Mouse (Mus musculus): ENCODE measurements around the gene Adam17. TPM values are rescaled to one million over a fixed set of nuclear protein-coding genes. Genes with fewer than 3 reads are reported as not detected.
"Not testable (repeated sequence)": the region's sequence is repeated elsewhere in the genome, so short reads cannot be mapped to it uniquely, and the experiment has no call there.

The Adam17 gene
- 10 to 100 TPM; 42.8 to 50.2 TPM for total RNA-seq (2021)
- long read RNA-seq, experiment 1, full-length matches to known transcripts = 17 of 24 reads
- long read RNA-seq, experiment 1, partial matches to known transcripts = 1 of 24 reads
- long read RNA-seq, experiment 1, other reads (novel, unspliced or antisense) = 6 of 24 reads
- long read RNA-seq, experiment 2, full-length matches to known transcripts = 1 of 5 reads
- long read RNA-seq, experiment 2, partial matches to known transcripts = 2 of 5 reads
- long read RNA-seq, experiment 2, other reads (novel, unspliced or antisense) = 2 of 5 reads

DNA sequence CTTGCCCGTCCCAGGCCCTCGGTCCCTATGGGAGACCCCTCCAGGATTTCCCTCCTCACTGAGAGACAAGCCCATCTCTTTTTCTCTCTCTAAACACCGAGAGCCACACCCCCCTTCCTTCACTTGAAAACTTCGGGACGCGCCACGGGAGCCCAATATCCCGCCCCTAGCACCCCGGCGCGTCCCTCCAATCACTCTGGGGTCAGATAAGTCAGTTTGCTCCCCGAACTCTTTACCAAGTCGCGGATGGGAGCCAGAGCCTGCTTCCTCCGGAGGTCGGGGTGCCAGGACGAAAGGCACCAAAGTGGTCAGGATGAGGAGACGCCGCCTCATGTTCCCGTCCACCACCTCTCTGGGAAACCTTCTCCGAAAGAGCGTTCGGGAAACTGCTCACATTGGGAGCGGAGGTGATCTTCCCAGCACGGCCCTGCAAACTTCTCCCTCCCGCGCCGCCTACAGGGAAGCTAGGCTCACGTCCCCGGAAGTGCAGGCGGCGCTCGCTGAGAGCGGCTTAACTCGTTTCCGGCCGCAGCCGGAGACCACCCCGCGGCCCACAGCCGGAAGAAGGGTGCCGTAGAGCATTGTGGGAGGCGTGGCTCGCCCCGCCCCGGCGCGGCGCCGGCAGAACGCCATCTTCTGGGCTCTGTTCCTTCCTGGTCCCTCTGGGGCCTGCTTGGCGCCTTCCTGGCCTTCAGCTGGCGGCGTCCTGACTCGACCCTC lies at the start of gene Adam17:
Gene Adam17 (minus strand): TSS at position 533 of the 720 bp plus-strand sequence.
- DNase-seq = peak; percentile 98

DNA sequence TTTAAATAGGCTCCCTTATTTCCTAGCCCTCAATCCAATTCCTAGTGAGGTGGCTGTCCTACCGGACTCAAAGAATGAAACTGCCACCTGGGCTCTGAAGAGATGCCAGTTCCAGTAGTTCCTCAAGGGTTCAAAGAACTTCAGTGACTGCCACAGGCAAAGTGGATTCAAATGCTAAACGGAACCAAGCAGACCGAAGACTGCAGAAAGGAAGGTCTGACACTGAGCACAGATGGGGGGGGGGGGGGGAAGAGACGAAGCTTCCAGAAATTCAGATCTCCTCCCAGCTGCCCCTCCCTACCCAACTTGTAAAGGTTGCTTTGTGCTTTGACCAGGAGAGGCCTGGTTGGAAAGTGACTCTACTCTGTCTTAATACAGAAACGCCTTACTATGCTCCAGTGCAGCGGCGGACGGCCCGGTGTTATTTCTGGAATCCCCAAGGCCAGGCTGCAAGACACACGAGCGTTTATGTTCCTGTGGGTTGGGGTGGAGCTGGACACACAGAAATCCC lies 45.2 kb upstream of the Adam17 start:
- peak; percentile 14 to 32 for DNase-seq

DNA sequence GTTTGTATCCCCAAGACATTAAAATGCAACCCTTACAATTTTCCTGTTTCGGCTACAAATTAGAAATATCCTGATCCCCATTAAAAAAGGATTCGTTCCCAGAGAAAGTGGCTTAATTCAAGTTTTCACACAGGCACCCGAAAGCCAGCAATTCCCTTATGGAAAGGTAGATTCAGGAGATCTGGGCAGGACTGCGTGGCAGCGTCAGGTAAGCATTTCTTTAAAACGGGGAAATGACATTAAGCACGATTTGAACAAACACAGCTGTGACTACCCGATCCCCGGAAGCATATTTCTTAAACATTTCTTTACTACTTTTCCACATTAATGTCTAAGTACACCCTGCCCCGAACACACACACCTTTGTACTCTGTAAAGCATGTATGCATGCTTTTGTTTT lies 44.7 kb upstream of the Adam17 start:
- peak in 1 of 2 experiments; percentile 5 for DNase-seq

DNA sequence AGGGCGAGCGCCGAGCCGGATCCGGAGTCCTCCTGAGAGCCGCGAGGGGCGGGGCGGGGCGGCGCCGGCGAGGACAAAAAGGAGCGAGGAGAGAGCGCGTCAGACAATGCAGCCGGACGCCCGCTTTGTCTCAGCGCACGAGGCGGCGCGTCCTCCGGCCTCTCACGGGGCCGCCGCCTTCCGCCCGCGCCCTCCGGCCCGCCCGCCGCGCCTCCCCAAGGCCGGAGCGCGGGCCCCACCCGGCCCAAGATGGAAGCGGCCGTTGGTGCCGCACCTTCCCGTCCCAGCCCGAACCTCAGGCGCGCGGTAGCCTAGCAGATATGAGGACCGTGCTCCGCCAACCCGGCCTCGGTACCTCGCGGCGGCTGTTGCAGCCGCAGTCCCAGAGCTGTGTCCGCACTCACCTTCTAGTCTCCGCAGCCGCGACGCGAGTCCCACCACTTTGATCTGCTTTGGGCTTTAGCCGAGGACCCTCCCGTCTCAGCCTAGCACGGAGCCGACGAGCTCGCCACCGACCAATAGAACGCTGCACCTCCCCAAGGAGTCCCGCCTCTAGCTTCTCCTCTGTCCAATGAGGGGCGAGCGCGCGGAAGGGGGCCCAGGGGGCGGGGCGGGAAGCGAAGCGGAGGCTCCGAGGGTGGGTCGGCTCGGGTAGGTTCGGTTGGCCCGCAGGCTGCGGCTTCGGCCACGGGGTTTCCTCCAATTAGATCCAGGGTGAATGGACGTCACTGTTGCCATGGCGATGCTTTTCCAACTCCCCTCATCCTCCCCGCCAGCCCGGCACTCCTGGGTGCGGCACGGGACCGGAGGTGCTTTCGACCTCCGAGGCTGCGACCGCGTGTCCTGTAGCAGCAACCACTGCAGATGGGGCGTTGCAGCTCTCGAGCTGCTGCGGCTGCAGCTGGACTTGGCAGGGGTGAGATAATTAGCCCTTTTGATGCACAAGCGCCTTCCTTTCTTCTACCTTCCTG lies 44.0 kb upstream of the Adam17 start, which contains the start of gene Ywhaq:
Gene Ywhaq (minus strand): TSS at position 538 of the 971 bp plus-strand sequence.
- DNase-seq = peak; percentile 97 to 99

DNA sequence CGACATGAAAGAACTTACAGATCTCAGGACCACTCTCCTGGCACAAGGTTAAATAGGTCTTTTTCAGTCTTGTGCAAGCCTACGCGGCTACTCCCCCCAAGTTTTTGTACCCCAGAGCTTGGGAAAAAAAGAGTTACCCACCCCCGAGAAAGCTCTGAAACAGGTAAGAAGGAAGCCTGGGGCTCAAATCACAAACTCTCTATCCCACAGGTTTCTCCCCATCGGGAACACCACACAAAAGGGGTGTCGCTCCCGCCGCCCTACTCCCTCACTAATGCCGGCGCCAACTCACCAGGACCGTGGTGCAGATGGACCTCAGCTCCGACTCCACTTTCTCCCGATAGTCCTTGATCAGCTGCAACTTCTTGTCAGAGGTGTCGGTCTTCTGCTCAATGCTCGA lies 43.1 kb upstream of the Adam17 start:
- DNase-seq = peak; percentile 5 to 35

DNA sequence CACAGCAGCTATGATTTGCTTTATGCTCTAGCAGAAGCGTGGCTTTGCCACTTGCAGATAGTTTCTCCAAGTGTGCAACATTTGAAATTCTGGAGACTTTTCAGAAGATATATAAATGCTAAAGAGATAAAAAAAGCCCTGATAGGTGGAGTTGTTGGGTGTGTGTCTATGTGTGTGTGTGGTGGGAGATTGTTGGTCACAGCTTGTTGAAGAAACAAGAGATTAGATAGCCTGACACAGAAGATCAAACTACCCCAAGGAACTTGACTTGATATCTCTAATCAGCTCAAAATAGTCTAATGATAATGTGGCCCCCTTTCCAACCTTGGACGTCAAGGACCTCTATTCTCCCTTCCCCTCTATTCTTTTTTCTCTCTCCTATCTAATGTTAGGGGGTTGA lies 37.2 kb upstream of the Adam17 start:
- no peak for DNase-seq

DNA sequence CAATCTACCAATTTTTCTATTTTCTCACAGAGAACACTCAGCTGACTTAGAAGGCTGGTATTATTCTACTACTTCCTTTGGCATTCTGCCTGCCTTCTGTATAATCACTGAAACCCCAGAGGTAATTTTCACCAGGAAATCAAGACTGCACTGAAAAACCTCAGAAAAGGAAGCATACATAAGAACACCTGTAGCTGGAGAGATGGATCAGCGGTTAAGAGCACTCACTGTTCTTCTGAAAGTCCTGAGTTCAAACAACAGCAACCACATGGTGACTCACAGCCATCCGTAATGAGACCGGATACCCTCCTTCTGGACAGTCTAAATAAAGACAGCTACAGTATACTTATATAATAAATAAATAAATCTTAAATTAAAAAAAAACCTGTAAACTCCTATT lies 36.2 kb upstream of the Adam17 start:
- no peak for DNase-seq

DNA sequence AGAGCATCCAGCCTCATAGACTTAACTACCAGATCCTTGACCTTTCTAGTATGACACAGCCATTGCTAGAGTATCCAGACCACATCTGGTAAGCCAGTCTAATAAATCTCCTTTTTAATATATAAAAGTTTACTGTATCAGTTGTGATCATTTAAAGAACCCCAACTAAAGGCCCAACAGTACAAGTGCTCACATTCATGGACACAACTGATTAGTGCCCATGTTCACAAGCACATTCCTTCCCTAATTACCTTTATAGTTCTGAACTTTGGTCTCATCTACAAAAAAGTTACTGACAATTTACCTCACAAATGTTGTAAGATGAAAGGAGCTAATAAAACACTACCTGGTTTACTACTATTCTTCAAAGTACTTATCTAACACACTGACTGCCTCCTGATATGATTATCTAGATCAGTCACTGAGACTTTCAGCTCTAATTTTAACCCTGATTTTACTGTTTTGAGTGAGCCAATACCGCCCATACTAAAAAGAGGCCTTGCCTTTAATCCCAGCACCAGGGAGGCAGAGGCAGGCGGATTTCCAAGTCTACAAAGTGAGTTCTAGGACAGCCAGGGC lies 35.4 kb upstream of the Adam17 start:
- DNase-seq = no peak

DNA sequence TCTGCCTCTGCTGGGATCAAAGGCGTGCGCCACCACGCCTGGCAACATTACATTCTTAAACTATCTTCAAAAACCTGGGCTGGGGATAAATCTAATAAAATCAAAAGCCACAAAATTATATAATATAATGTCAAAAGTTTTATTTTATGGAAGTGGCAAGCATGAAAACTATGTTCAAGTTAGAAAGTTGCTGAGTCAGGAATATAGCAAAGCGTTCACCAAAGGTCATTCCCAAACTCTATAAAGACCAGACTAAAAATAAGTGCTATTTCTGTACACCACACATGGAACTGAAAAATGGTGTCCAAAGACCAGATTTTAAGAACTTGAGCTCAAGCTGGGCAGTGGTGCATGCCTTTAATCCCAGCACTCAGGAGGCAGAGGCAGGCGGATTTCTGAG lies 29.3 kb upstream of the Adam17 start:
- DNase-seq = no peak

DNA sequence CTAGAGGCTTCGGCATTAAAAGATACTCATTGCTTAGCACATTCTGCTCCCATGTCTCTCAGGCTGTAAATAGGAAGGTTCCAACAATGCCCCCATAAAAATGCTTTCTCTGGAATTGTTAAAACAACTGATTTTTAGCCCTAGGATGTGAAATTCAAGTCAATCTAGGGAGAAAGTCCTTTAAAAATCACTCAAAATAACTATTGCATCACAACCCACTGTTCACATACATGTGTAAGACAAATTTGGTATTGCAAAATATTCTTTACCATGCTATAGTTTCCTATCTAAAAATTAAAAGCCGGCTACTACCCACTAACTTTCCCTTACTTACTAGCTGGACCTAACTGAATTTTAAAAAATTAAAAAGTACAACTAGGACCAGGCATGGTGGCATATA lies 12.8 kb upstream of the Adam17 start:
- DNase-seq = no peak

DNA sequence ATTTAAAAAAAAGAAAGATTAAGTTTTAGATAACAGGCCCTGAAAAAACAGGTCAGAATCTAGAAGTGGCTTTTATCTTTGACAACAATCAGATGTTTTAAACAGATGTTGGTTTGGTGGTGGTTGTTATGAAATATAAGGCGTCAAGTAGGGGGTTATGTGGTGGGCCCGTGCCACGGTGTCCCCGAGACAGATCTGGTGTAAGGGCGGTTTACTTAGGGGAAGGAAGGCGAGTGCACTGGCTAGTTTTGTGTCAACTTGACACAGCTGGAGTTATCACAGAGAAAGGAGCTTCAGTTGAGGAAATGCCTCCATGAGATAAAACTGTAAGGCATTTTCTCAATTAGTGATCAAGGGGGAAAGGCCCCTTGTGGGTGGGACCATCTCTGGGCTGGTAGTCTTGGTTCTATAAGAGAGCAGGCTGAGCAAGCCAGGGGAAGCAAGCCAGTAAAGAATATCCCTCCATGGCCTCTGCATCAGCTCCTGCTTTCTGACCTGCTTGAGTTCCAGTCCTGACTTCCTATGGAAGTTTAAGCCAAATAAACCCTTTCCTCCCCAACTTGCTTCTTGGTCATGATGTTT lies 5.4 kb upstream of the Adam17 start:
- DNase-seq = not testable (repeated sequence)

DNA sequence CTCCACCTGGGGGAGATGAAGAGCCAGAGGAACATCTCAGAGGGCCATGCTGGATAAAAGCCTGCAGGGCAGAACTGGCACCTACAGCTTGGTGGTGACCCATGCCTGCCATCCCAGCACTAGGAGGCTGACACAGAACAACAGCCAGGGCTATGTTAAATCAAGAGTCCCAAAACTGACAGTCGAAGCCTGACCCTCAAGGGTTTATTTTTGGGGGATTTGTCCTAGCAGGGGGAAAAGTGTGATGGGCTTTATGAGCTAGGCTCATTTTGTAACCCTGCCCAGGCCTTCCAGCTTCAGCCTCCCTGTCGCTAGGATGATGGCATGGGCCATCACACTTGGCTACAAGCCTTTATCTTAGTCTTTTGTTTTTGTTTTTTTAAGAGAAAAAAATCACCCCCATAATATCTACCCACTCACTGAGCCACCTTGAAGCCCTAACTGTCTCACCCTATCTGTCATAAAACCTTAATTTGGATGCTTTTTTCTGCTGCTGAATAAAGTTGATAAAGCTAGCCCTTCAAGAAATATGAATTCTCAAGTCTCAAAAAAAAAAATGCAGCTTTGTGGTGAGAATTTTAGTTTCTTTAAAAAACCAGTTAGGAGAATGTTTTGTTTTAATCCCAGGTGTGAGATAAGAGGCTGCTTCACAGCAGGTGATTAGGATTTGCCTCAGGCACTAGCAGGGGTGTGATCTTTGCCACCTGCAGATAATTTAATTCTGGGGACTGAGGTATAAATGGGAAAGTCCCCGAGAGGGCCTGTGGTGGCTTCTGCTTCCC lies 2.1 kb upstream of the Adam17 start:
- no peak for DNase-seq

DNA sequence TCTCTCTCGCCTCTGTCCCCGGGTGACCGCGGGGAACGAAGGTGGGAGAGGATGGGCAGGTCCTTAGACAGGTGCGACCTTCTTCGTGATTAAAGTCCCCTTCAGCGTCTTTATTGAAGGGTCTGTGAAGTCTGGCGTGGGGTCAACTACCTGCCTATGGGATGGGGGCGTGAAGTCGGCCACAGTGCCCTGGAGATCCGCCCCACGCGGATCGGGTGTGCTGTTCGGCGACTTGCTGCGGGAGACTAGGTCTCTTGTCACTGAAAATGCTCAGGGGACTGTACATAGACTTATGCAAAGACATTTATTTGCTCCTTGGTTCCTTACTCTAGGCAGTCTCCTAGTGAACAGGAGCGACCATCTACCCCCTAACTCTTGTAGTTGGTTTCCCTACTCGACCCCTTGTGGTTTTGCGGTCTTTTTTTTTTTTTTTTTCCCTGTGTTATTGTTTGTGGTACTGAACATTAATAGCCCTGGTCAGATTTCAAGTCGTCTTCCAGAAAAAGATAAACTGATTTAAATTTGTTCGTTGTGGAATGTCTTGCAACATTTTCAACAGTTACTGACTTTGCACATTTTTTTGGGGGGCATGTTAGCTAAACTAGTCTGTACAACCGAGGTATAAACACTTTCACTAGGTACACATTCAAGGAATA lies 516 bp upstream of the Adam17 start:
- no peak for DNase-seq

DNA sequence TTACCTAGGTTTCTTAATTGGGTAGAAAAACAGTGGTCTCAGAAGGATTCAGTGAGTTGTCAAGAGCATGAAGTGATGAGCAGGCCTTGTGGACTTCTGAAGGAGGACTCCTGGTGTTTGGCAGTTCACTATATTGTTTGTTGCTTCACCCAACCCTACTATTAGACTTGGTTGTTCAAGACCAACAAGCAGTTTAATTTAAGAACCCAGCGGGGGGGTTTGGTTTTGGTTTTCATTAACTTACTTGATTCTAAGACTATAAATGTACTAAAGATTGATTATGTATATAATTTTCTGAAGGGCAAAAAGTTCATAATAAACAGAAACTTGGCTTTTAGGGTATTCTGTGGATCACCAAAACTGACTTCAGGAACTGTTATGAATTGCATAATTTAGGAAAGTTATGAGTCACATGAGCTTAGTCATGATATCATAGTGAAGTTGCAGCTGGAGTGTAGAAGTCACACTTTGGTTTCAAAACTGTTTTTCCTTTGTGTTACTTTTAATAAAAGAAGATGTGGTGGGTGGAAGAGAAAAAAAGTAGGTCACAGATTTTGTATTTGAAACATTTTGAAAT lies 3.3 kb downstream of the Adam17 start:
- peak in 1 of 2 experiments; percentile 13 for DNase-seq

DNA sequence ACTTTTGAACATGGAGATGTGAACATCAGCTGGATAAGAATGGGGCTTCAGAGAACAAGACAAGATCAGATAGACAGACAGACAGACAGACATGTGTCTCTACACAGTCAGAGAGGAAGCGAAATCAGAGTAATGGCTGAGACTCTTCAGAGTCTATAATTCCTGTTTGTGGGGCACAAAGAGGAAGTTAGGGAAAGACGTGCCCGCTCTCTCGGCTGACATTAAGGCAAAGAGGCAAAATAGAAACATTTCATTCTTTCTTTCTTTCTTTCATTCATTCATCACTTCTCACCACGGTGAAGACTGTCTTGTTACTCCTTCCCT lies 4.4 kb downstream of the Adam17 start:
- DNase-seq = peak in 1 of 2 experiments; percentile 28

DNA sequence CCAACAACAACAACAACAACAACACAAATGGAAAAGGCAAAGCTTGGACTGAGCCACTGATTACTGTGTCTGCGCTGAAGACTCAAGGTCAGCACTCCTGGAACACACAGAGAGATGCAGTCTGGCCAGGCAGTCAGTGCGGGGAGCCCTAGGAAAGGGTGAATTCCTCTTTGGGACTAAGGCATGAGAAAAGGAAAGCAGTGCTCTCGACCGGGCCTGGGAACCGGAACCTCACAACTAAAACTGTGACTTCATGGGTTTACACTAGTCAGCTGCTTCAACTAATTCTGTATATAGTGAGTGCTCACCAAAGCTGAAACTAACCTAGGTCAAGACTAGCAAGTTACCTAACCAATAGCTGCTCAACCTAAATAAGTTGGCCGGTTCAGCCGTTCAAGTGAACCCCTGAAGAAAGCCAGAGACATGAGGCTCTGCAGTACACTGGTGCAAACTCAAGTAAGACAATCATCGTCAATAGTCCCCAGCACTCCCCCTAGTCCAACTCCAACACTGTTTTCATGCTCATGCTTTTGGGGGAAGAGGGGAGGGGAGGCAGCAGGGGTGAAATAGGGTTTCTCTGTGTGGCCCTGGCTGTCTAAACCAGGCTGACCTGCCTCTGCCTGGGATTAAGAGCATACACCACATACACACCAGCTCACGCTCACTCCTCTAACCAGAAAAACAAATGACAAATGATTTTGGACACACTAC lies 4.9 kb downstream of the Adam17 start:
- DNase-seq = peak; percentile 36 to 42

DNA sequence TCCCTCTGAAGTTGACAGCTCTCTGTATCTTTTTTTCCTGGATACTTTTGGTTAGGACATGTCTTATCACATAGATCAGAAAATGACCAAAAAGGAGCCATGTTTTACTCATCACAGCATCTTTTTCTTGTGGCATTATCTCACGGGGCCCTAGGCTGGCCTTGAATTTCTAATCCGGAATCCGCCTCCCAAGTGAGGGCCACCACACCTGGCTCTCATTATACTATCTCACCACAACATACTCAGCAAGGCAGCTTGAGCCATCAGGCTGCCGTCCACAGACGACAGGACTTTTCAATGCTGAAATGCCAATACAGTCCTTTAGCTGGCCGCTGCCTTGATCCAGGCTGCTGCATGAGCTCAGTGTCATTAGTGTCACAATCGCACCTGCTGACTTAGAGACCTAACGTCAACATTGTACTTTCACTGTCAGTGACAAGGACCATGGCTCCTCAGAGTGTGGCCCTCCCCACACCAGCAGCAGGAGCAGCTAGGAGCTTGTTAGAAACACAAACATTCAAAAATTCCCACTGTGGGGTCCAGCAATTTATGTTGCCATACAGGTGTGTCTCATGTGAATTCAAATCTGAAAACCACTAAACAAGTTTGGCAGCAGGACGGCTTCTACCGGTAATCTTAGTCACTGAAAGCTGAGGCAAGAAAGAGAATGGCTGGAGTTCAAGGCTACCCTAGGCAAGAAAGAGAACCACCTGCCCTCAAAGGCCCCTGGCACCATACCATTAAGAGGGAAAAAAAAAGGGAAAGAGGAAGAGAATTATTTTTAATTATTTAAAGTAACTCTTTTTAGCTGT lies 8.6 kb downstream of the Adam17 start:
- no peak for DNase-seq

DNA sequence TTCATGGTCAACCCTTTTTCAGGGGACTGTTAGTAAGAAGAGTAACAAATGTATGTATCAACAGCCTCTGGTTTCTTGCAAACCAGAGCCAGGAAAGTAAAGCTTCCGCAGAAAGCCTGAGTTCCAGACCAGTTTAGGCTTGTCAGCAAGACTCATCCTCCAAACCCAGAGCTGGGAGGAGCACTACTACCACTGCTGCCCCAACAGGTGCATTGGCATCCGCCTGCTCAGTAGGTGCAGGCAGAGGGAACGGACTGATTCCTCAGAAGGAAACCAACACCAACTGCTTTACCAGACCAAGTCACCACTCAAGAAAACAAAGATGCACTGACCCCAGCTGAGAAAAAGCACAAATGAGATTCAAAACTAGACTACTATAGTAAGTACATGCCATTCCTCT lies 10.2 kb downstream of the Adam17 start:
- DNase-seq = no peak

Measured in heart, adult 18-20 months (tissue).